Mouse (Mus musculus) limb, embryonic 15.5 days (tissue): ENCODE data around the gene Esrrg. TPM values are rescaled to one million over a fixed set of nuclear protein-coding genes. Genes with fewer than 3 reads are reported as not detected.

Source experiments
- ATAC-seq: fragments of 200-750 bp; cut with Nextera tagmentation; 2 replicates; pipeline ENCODE4 v1.8.0; 2017; ENCODE audit warnings: low read depth, moderate TSS enrichment; ENCODE audit not compliant: insufficient number of reproducible peaks, low FRiP score, low TSS enrichment
- H3K27ac ChIP-seq: fragments of 300-500 bp; sonication (generic); 2 replicates; pipeline ENCODE4 v1.5.1; 2015; ENCODE audit warnings: moderate library complexity, mild to moderate bottlenecking, inconsistent platforms
- H3K27me3 ChIP-seq: fragments of 300-500 bp; sonication (generic); 2 replicates; pipeline ENCODE4 v1.6.1; 2015; ENCODE audit warnings: inconsistent platforms
- H3K36me3 ChIP-seq: fragments of 300-500 bp; sonication (generic); 2 replicates; pipeline ENCODE4 v1.6.1; 2015; ENCODE audit warnings: inconsistent platforms
- H3K4me1 ChIP-seq: fragments of 300-500 bp; sonication (generic); 2 replicates; pipeline ENCODE4 v1.6.1; 2015; ENCODE audit warnings: inconsistent platforms
- H3K4me2 ChIP-seq: fragments of 300-500 bp; sonication (generic); 2 replicates; pipeline ENCODE4 v1.6.1; 2015; ENCODE audit warnings: mild to moderate bottlenecking, inconsistent platforms
- H3K4me3 ChIP-seq: fragments of 300-500 bp; sonication (generic); 2 replicates; pipeline ENCODE4 v1.5.1; 2015; ENCODE audit warnings: mild to moderate bottlenecking, inconsistent platforms
- H3K9ac ChIP-seq: fragments of 300-500 bp; sonication (generic); 2 replicates; pipeline ENCODE4 v1.6.1; 2015; ENCODE audit warnings: inconsistent platforms
- H3K9me3 ChIP-seq: fragments of 300-500 bp; sonication (generic); 2 replicates; pipeline ENCODE4 v1.6.1; 2016; ENCODE audit warnings: inconsistent platforms
- WGBS: fragments of 180-500 bp; shearing (Covaris S2); methylation state at CpG from one replicate; pipeline ENCODE4 v1.1.7; 2015; 5-methylcytosine and 5-hydroxymethylcytosine counted together
- polyA plus RNA-seq: library from polyadenylated mRNA; unstranded; fragments of >200 nt; fragmentation: Nextera tagmentation; extraction: Ambion mirVana; gene quantifications from 2 replicates; pipeline ENCODE4 v1.2.1, GENCODE M21; 2015

The Esrrg gene
- polyA plus RNA-seq, 1 experiment from 2014 or later = 1.8 TPM

DNA sequence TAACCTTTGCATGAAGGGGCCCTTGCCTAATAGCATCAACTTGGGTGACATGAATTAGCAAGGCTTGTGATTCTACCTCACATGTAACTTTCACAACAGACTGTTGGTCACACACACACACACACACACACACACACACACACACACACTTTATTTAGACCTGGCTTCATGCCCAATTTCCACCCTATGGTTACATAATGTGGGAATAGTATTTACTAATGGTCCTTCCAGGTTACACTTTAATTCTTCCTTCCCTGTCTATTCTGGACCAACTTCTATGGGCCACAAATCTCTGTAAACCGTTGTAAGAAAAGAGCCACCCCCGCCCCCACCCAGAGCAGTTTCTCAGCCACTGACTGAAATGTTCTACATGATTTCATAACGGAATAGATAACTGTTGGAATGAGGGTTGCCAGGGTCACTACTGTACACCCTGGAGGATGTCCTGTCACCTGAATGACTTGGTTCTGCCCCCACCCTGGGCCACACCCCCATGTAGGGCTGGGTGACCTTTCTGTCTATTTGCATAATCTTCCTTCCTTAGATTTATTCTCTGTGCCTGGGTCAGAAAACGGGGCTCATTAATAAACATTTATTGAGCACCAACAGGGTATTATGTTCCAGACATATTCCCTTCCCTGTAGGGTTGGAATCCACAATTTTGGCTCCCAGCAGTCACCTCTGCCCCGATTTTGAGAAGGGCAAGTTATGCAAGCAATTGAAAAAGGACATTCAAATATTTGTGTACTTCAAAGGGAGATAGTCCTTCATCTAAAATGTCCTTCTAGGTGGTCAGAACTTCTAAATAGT lies 154.3 kb downstream of the Esrrg start:
- 66% methylated on average over 5 of the region's 5 CpGs for WGBS
- H3K4me3 ChIP-seq = no peak overlapping the region
- no peak overlapping the region for H3K27ac ChIP-seq
- no peaks in the 10 kb centered on the region for H3K9me3 ChIP-seq
- no peaks in the 10 kb centered on the region for H3K36me3 ChIP-seq
- no peak overlapping the region for H3K4me2 ChIP-seq
- H3K27me3 ChIP-seq = no peaks in the 10 kb centered on the region
- H3K4me1 ChIP-seq = no peaks in the 10 kb centered on the region
- no peak overlapping the region for H3K9ac ChIP-seq
- ATAC-seq = no peak

DNA sequence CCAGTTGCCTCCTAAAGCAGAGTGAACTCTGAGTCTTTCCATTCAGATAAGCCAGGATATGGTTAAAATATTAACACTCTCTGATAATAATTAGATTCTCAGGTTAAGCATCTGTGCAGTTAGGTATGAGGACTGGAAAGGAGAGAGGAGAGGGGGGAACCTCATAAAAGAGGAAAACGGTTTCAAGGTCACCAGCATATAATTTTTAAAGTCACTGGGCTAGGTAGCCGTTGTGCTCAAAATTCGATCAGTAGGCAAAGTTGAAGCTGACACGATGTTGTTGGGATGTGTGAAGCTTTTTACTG lies 154.8 kb downstream of the Esrrg start:
- 56% methylated on average over 4 of the region's 4 CpGs for WGBS
- H3K9me3 ChIP-seq = no peaks in the 10 kb centered on the region
- no peaks in the 10 kb centered on the region for H3K27me3 ChIP-seq
- no peak overlapping the region for H3K27ac ChIP-seq
- H3K36me3 ChIP-seq = no peaks in the 10 kb centered on the region
- H3K4me2 ChIP-seq = no peak overlapping the region
- no peak for ATAC-seq
- H3K4me3 ChIP-seq = no peak overlapping the region
- H3K9ac ChIP-seq = no peak overlapping the region
- no peaks in the 10 kb centered on the region for H3K4me1 ChIP-seq

DNA sequence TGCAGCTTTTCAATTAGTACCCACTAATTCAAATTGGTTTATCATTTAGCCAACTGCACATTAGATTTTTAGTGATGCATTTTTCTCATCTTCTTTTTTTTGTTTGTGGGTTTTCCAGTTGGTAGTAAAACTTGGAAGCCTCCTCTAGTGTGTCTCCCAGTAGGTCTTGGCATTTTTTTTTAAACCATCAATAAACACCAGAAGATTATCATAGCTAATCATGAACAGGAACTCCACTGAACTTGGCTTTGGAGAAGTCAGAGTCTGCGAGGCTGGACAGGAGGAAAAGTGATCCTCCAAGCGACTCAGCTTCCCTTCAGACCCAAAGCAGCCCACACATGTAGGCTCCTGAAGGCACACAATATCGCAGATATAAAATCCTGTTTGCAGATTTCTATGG lies 155.2 kb downstream of the Esrrg start:
- ATAC-seq = no peak
- Histone ChIP-seq H3K27me3 (no peaks in the 10 kb centered on the region), H3K9ac (no peak overlapping the region), H3K4me1 (no peaks in the 10 kb centered on the region), H3K36me3 (no peaks in the 10 kb centered on the region), H3K27ac (no peak overlapping the region), H3K9me3 (no peaks in the 10 kb centered on the region), H3K4me3 (no peak overlapping the region), H3K4me2 (no peak overlapping the region)
- 60% methylated on average over 3 of the region's 3 CpGs for WGBS

DNA sequence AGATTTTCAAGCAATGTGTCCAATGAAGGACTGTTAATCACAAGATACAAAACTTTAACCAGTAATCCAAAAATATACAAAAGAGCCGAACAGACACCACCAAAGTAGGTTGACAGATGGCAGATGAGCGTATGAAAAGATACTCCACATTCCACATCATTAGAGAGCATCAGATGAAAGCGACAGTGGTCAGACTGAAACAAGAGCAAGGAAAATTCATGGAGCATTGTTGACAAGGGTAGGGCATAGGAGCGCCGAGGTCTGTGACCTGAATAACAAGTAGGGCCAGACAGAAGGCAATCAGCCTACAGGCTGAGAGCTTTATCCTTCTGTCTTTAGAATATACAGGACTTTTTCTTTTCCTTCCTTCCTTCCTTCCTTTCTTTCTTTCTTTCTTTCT lies 157.0 kb downstream of the Esrrg start:
- no peaks in the 10 kb centered on the region for H3K9me3 ChIP-seq
- no peak for ATAC-seq
- no peaks in the 10 kb centered on the region for H3K27me3 ChIP-seq
- H3K27ac ChIP-seq = no peak overlapping the region
- H3K4me1 ChIP-seq = no peaks in the 10 kb centered on the region
- H3K4me2 ChIP-seq = no peak overlapping the region
- H3K36me3 ChIP-seq = no peaks in the 10 kb centered on the region
- no peak overlapping the region for H3K9ac ChIP-seq
- WGBS = 87% methylated on average over 5 of the region's 5 CpGs
- H3K4me3 ChIP-seq = no peak overlapping the region

DNA sequence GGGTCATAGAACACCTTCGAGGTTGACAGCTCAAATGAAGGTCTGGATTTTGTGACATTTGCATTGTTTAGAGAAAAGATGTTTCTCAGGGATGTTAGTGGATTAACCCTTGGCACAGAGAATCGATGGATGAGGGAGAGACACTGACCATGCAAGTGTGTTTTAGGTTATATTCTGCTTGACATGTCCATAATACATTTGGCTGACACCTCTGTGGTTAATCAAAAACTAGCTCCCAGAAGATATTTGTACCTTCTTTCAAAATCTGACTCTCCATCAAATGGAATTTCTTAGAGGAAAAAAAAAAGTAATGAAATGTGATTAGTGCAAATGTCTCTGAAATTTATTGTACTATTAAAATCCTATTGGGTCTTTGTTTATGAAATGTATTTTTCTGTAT lies 158.8 kb downstream of the Esrrg start:
- Histone ChIP-seq H3K27me3 (no peaks in the 10 kb centered on the region), H3K36me3 (no peaks in the 10 kb centered on the region), H3K4me3 (no peak overlapping the region), H3K27ac (no peak overlapping the region), H3K4me2 (no peak overlapping the region), H3K4me1 (no peaks in the 10 kb centered on the region), H3K9ac (no peak overlapping the region), H3K9me3 (no peaks in the 10 kb centered on the region)
- ATAC-seq = no peak
- WGBS = 69% methylated on average over 2 of the region's 2 CpGs

DNA sequence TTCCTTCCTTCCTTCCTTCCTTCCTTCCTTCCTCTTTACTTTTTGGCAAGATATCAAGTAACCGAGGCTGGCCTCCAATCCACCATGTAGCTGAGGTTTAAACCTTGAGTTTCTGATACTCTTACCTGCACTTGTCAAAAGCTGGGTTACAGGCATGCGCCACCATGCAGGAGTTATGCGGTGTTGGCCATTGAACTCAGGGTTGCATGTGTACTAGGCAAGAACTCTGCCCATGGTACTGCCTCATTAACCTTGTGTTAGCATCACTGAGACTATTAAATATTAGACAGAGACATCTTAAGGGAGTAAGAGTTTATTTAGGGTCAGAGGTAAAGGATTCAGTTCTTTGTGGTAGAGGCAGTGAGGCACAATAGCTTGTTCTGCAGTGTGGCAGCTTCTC lies 161.6 kb downstream of the Esrrg start:
- Histone ChIP-seq H3K4me2 (no peak overlapping the region), H3K4me3 (no peak overlapping the region), H3K27ac (no peak overlapping the region), H3K9ac (no peak overlapping the region), H3K9me3 (no peaks in the 10 kb centered on the region), H3K4me1 (no peaks in the 10 kb centered on the region), H3K36me3 (no peaks in the 10 kb centered on the region), H3K27me3 (no peaks in the 10 kb centered on the region)
- 90% methylated on average over 3 of the region's 3 CpGs for WGBS
- no peak for ATAC-seq

DNA sequence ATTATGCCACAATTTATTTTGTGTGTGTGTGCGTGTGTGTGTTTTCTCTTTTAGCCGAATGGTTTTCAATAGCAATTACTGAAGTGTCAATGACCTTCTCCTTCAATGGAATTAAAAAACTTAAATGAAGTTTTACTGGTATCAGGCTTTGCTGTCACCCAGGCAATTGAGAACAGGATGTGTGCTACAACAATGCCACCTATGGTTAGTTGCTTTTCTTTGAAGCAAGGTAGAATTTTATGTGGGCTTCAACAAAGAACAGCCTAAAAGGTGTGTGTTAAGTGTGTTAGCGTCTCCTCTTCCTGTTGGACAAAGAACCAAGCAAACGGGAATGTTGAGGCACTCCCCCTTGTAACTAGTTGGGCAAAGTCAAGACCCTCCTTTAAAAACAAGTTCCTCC lies 162.5 kb downstream of the Esrrg start:
- H3K27me3 ChIP-seq = no peaks in the 10 kb centered on the region
- no peak overlapping the region for H3K4me3 ChIP-seq
- ATAC-seq = no peak
- no peak overlapping the region for H3K9ac ChIP-seq
- H3K27ac ChIP-seq = no peak overlapping the region
- H3K36me3 ChIP-seq = no peaks in the 10 kb centered on the region
- no peaks in the 10 kb centered on the region for H3K9me3 ChIP-seq
- WGBS = 65% methylated on average over 4 of the region's 4 CpGs
- H3K4me1 ChIP-seq = no peaks in the 10 kb centered on the region
- no peak overlapping the region for H3K4me2 ChIP-seq

DNA sequence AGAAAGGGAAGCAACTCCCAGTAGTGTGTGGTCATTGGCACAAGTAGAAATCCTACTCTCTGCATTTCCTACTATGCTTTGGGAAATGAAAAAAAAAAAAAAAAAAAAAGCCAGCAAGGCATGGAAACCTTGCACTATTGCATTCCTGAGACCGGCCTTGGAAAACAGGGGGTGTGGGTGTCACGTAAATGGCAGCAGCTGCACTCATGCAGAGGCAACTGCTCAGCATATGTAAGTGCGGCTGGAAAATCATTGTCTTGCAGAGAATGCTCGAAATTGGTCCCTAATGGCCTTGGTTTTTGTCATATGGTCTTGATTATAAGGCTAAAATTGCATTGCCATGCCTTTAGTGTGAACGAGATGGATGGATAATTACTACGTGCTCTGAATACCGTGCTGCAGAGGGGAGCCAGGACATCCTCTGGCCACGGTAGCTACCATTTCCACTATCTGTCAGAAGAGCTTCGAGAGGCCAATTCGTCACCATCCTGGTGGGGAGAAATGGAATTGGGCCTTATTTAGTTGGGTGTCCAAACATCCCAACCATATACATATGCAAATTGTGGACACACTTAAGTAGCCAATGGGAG lies 171.1 kb downstream of the Esrrg start:
- Histone ChIP-seq H3K4me3 (no peak overlapping the region), H3K36me3 (no peaks in the 10 kb centered on the region), H3K9me3 (no peaks in the 10 kb centered on the region), H3K27me3 (no peaks in the 10 kb centered on the region), H3K4me1 (peaks cover 7% of the 10 kb centered on the region; the same call in 1 of the 2 replicates), H3K4me2 (no peak overlapping the region), H3K9ac (no peak overlapping the region), H3K27ac (no peak overlapping the region)
- WGBS = 27% methylated on average over 10 of the region's 10 CpGs
- ATAC-seq = no peak

DNA sequence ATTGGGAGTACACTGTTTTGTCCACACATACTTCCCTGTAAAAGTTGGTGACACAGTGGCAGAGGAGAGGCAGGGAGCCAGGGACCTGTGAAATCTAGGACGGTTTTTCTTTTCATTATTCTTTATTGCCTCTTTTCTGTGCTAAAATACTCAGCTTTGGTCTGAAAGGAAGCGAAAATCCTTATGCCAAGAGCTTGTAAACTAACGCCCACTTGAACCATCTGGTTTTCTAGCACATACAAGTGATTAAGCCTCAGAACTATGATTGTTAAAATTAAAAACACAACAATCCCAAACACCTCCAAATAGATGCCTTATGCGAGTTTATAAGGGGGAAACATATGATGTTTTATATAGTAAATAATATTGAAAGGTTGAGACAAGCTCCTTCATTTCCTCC lies 176.6 kb downstream of the Esrrg start:
- Histone ChIP-seq H3K36me3 (no peaks in the 10 kb centered on the region), H3K9ac (no peak overlapping the region), H3K4me1 (no peaks in the 10 kb centered on the region), H3K9me3 (no peaks in the 10 kb centered on the region), H3K4me3 (no peak overlapping the region), H3K27ac (no peak overlapping the region), H3K4me2 (no peak overlapping the region), H3K27me3 (no peaks in the 10 kb centered on the region)
- WGBS = 28% methylated on average over 4 of the region's 4 CpGs
- no peak for ATAC-seq

DNA sequence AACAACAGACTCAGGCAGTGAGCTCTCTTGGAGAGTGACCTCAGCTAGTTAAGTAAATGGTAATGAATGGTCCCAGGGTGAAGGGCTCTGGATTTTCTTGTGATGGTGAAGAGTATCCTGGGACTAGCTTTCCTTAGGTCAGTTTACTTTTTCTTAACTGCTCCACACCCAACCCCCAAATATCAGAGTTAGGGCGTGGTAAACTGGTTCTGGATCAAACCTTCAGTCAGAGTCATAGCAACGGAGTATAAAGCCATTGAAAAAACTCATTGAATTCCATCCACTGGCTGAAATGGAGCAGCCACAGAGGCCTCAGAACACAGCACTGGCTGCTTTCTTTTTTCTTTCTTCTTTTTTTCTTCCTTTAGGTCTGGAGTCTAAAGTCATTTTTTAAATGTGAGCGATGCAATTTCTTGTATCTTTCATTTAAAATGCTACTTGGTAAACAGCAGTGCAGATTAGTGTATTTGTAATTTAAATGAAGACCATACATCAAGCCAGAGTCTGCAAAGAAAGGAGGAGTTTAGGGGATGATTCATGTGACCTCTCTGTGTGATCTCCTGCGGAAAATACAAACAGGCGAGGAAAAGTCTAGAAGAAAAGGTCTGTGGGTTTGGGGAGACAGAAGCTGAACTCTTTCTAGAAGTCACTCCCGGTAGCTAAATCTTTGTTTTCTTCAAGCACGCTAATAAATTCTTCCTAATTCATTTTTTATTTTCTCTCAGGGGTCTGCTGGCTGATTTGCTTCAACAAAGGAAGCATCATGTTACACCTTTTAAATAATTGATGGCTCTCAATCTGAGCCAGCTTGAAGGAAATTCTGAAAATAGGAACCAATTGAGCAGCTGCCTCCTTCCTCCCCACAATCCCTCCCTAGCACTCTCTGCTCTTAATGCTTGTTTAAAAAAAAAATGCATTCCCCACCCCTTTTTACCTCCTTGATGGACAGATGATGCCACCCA lies 178.7 kb downstream of the Esrrg start:
- H3K27me3 ChIP-seq = no peaks in the 10 kb centered on the region
- no peak overlapping the region for H3K4me2 ChIP-seq
- H3K27ac ChIP-seq = no peak overlapping the region
- H3K9me3 ChIP-seq = no peaks in the 10 kb centered on the region
- WGBS = 34% methylated on average over 7 of the region's 7 CpGs
- no peaks in the 10 kb centered on the region for H3K36me3 ChIP-seq
- no peak overlapping the region for H3K9ac ChIP-seq
- ATAC-seq = no peak
- H3K4me3 ChIP-seq = no peak overlapping the region
- no peaks in the 10 kb centered on the region for H3K4me1 ChIP-seq

DNA sequence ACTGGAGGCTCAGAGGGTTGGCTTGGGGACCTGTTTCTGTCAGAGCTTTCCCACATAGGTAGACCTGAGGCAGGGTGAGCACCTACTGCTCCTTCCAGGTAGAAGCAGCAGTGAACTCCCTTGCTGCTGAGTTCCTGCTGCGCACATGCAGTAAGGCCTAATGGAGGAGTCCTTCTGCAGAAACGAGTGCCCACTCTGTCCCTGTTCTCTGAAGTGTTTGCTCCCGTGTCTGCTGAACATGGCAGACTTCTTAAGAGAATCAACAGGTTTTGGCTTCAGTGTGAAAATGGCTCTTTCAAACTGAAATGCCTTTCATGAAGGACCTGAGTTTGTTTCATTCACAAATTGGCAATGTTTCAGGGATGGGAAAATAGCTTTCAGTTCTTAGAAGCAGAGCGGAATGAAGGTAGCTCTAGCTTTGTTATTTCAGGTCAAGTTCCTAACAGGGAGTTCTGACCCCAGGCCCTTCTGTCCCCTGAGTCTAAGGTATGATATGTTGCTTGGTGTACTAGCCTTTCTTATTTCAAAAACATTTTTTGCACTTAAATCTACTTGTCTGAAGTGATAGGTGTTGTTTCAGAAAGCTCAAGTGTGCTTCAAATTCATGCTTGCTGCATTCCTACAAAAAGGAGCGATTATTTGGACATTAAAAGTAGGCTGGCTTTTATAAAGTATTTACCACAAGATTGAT lies 185.8 kb downstream of the Esrrg start:
- Histone ChIP-seq H3K4me1 (peaks cover 6% of the 10 kb centered on the region), H3K4me2 (no peak overlapping the region), H3K27ac (no peak overlapping the region), H3K27me3 (no peaks in the 10 kb centered on the region), H3K36me3 (no peaks in the 10 kb centered on the region), H3K9ac (no peak overlapping the region), H3K4me3 (no peak overlapping the region), H3K9me3 (no peaks in the 10 kb centered on the region)
- WGBS = 80% methylated on average over 5 of the region's 5 CpGs
- no peak for ATAC-seq
